Mouse (Mus musculus): Measurements from ENCODE around the gene Nt5c1b. TPM values are rescaled to one million over a fixed set of nuclear protein-coding genes. Genes with fewer than 3 reads are reported as not detected.

Nt5c1b gene
- not detected for total RNA-seq (2021)
- long read RNA-seq, experiment 1: 0 reads
- long read RNA-seq, experiment 2: 0 reads

DNA sequence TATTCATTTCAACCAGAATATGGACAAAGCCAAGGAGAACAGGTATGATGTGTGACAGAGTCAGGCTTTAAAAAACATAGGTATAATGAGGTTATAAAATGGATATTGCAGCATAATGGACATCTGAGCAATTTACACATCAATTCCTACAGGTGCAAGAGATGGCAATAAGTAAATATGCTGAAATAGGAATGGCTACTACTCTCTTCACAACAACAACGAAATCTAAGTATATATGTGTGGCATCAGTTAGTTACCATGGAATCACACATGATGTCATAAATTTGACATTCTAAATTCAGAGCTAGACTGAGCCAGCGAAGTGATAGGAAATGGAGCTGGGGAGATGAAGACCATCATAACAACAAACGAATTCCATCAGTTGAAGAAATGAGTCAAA lies at the start of gene Nt5c1b:
Gene Nt5c1b, plus strand, starts transcription at position 301 of the 400 bp plus-strand sequence.
- DNase-seq: no peak

DNA sequence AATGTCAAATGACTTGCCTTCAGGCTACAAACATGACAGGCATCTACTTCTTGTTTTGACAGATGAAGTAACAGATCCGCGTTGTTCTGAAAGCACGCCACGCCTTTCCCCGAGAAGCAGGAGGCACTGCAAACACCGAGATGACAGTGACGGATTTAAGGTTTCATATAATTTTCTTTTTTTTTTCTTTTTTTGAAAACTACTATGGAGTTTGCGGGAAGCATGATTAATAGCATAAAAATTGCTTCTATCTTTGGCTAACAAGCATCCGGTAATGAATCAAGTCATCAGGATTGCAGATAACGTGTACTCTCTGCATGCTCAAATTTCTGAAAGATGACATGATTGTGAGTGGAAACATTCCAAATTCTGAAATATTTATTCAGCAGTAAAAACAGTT lies 42.1 kb upstream of the Nt5c1b start:
- no peak for DNase-seq

DNA sequence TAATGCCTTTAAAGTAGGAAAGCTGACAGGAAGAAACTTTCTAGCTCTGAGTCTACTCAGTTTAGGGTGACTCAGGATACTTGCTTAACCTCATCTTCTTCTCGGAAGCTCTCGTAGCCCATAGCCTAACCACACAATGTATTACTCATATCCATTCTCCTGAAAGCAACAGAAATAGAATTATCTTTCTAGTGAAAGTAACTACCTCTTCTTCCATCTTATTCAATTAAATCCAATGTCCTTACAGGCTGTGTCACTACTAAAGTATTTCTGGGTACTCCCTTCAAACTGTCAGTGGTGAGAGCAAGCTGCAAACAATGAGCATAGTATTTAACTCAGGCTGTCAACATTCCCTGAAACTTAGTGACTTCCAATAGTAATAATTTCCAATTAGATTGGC lies 40.3 kb upstream of the Nt5c1b start:
- no peak for DNase-seq

DNA sequence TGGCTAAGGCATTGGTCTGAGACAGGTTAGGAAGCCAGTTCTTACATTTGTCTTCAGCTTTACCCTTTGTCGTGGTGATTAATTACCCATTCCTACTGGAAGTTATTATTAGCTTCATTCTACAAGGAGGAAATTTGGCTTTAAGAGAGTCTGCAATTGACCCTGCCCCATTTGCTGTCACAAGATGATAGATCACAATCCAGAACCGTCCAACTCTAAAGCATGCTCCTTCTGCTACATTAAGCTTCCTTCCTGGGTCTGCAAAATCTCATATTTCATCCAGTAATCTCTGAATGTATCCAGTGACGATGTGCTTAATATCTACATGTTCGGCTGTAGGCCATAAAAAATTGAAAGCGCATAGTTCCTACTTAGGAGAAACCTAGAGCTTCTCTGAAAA lies 29.2 kb upstream of the Nt5c1b start:
- no peak for DNase-seq

DNA sequence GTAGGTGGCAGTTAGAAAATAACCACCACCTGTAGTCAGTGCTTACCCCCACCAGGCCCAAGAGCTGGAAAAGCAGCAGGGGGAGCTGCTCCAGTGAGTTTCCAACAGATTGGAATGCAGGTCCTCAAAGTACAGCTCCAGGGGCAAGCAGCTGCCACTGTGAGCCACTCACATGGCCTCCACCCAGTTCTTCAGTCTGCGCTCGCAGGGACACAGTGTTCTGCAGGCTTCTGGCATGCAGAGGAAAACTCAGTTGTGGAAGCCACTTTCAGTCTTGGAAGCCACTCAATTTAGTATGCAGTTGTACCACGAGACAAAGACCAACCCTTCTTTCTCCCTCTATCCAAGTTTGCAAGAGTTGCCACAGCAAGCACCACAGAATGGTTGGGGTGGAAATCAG lies 19.1 kb upstream of the Nt5c1b start:
- DNase-seq: peak; percentile 27 to 54

DNA sequence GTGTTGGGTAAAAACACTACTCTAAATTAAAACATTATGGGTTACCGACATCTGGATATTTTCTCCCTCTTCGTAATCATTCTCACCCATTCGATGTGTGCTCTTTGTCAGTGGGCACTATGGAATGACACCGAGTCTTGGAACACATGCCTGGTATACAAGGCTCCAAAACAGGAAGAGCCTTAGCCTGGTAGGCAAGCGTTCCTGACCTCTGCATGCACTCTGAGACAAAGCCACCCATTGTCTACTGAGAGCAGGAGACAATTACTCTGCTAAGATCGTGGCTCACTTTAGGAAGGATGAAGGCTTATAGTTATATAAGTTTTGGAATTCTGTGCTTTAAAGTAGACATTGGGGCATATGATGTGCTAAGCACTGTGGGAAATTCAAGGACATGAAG lies 12.0 kb upstream of the Nt5c1b start:
- DNase-seq: no peak

DNA sequence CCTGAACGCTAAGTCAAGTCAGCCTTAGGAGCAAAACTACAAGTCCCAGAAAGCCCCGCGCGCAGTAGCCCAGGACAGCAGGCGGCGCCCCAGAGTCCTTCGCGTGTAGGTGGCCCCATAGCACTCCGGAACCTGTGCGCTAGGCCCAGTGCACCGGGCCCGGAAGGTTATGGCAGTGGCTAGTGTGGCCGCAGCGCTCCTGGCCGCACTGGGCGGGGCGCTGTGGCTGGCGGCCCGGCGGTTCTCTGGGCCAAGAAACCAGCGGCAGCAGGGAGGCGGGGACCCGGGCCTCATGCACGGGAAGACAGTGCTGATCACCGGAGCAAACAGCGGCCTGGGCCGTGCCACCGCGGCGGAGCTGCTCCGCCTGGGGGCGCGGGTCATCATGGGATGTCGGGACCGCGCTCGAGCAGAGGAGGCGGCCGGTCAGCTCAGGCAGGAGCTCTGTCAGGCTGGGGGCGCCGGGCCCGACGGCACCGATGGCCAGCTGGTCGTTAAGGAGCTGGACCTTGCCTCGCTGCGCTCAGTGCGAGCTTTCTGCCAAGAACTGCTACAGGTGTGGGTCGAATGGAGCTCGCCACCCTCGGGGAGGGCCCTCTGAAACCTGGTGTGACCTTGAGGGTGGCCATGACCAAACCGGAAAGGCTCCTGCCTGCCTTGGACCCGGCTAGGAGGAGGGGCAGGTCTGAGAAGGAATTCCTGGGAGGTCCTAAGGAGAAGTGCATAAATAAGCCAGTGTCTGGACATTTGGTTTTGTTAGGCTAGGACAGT lies 21.1 kb downstream of the Nt5c1b start, which contains the start of gene Rdh14:
Gene Rdh14, plus strand, starts transcription at position 102 of the 771 bp plus-strand sequence.
- DNase-seq: peak; percentile 97

DNA sequence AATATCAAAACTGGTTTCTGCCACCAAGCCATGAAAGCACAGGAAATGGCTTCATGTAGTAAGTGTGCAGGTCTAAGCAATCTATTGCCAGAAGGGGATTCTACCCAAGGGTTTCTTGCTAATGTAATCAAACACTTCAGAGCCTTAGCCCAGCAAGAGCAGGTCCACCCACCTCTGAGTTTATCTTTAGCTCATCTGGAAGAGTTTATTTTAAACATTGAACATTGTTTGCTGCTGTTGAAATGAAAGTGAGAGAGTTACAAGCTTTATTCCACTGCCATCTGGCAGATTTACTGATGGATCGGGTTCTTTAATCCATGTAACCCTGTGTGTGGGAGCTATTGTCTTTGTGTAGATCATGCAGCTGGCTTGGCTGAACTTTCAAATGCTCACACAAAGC lies 31.0 kb downstream of the Nt5c1b start:
- no peak for DNase-seq

DNA sequence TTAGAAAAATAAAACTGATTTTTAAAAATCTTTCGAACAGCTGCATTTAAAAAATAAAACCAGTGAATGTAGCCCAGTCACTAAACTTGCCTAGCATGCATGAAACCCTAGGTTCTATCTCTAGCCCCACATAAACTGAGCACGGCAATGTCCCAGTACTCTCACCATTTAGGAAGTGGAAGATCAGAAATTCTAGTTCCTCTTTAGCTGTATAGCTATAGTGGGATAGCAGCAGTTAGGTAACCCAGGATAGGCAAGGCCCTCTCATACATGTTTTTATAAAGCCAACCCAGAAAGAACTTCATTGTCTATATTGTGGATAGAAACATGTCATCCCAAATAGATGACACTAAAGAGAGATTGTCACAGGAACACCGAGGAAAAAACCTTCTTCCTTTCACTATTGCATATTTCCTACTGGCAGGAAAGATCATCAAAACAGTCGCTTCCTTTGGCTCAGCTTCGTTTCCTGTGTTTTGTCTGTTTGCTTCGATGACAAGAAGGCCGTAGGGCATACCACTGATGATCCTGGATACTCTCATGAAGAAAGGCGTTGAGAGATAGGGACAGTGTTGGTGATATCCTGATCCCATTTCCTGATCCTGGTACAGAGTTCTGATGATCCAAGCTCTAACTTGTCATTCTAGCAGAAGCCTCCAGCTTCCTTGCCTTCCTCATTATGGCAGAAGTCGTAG lies 32.8 kb downstream of the Nt5c1b start:
- DNase-seq: no peak

DNA sequence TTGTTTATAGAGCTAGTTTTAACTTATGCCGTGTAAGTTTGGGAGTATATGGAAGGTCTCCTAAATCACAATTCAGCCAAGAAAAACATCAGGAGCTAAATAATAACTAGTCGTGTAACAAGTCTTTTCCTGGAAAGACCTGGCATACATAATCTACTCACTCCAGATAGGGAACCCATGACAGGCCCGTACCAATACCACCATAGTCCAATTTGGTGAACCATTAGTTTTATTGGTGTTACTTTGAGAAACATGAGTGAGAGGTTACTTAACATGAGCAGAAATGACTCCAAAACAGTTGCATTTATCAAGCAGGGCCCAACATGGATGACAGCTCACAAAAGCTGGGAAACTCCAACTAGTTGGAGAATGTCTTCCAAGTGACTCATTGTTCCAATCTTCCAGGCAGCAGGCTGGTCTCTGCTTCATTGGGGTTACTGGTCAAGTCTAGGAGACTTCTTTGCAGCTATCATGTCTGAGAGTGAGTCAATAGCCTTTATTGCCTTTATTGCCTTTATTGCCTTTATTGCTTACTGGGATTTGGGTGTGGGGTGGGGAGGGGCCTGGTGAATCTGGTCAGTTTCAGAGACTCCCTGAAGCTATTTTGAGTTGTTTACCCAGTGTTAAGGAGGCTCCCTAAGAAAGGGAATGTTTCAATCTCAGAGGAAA lies 40.9 kb downstream of the Nt5c1b start:
- no peak for DNase-seq

DNA sequence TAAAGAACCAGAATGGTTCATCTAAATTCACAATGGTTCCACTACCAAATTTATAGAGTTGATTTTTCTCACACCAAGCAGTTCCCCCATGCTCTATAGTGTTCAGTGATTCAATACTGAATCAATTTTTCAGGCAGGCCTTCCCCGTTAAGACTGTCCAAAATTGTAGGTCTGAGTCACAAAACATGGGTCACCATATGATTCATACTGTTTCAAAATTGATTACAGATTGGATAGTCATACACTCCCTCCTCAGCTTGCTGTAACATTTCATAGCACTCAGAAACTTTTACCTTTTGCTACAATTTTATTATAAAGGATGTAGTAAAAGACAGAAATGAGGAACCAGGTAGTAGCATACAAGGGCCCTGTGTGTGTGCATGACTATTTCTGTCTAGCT lies 41.7 kb downstream of the Nt5c1b start:
- DNase-seq: no peak

DNA sequence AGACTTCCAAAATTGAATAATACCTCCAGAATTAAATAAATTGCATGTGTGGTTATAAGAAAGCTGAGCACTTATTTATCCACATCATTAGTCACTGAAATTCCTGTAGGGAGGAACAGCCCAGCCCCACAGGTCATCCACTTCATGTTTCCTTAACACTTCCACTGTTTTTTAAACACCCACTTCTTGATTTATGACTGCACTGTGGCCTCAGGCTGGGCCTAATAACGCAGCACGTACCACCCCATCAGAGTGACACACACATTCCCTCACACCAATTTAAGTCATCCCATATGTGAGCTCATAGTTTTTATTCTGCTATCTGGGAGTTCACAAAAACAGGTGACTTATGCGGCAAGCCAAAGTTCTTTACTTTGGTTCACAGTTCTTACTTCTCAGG lies 52.6 kb downstream of the Nt5c1b start:
- no peak for DNase-seq

DNA sequence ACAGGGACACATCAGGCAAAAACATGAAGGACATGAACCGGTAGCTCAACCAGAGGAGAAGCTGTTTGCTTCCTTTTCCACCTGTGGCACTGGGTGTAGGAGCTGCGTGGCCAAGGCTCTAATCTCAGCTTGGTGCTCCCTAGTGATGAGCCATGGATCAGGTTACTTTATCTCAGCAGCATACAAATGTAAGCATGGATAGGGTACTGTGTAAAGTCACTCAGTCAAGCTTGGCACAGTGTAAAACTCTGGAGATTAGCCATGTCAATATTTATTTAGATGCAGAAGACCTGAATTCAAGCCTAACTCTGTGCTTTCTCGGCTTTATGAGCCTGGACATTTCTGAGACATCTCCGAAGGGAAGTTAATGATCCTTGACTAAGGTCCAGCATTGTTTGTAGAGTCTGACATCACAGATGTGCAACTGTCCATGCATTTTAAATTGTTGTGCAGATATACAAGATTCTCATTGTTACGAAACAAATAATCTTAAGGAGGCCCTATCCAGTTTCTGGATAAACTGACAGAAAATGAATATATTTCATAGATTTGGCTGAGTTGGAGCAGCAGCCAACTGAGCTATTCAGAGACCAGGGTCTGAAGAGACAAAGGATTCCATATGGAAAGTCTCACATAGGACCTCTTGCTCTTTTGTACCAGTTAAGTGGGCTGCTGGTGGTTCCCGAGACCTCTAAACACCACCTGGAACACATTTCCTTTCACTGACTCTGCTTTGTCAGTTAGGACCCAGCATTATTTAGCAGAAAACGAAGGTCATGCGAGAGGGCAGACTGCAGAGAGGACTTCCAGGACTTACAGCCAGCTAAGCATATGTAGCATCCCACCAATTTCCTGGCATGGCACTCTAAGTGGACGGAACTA lies 56.5 kb downstream of the Nt5c1b start:
- DNase-seq: no peak

DNA sequence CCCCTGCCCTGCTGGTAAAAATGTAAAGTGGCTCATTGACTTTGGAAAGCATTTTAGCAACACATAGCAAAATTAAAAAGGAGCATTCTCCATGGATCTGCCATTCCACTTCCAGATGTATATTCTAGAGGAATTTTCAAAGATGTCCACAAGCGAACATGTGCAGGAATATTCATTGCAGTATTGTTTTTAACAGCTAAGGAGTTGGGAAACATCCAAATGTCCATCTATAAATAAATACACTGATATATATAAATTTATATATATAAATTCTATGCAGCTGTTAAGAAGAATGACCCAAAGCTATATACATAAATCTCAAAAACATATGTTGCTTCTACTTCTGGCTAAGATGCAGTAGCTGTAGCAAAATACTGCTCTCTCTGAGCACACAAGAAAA lies 61.2 kb downstream of the Nt5c1b start:
- DNase-seq: no peak

DNA sequence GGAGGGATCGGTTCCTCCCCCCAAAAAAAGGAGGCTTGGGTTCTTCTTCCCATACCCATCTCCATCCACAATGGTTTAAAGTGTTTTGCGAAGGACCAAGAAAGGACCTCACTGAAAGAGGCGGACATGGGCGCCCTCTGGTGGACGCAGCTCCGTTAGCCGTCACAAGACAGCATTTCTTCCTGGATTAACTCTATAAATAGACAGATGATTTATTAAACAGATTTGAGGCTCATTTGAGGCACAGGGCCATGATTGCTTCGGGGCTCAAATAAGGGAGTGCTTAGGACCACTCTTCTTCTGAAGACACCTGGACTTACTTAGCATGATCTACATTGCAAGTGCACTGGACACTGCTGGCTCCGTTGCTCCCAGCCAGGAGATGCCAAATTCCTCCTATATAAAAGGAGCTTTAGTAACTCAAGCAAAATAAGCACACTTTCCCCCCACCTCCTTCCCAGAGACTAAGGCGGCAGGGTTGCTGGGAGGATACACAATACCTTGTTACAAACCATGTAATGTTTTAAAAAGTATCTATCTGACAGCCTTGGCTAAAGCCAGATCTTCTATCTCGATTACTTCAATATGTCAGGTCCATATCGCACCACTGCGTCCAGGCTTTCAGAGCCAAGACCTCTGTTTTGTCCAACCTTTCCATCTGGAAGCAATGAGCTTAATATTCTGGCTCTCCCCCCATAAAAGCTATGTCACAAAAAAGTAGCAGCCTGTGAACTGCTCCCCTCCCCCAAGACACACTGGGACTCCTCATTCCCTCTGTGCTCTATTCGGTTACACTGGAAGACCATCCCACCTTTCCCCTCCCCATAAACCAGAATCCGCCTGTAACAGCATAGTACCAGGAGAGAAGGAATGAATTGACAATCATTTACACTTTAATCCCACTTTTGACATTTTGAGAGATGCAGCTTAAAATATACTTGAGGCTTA lies 68.6 kb downstream of the Nt5c1b start:
- DNase-seq: peak; percentile 76 to 90

Other genes starting within 250 kb of the Nt5c1b start
- gene Rdh14, start 20.8 kb downstream of the Nt5c1b start, total RNA-seq (2021): 10 to 100 TPM; 56.6 to 62.0 TPM

Data from heart, adult 18-20 months (tissue).